Mouse (Mus musculus) kidney, adult 2 months (tissue): Measurements from ENCODE around the gene Peli2.

Source experiments
- CTCF ChIP-seq: fragments of 200-500 bp; conservative IDR thresholded peaks from 2 replicates; pipeline ENCODE4 v1.5.1; 2011; ENCODE audit warnings: low read depth, mild to moderate bottlenecking, control low read depth, low read length, moderate library complexity, mixed read lengths; ENCODE audit not compliant: insufficient read depth, insufficient read length
- POLR2A ChIP-seq: fragments of 200-500 bp; IDR thresholded peaks from one replicate; pipeline ENCODE4 v1.6.1; 2011; ENCODE audit warnings: low read depth, low read length, control low read depth

GRCm38 (mm10) chr14:48266710-48267109 lies 146.1 kb downstream of the Peli2 start:
- TF ChIP-seq CTCF (no peak), POLR2A (no peak)
